Mouse (Mus musculus): ENCODE results near the gene Terb1.

DNA sequence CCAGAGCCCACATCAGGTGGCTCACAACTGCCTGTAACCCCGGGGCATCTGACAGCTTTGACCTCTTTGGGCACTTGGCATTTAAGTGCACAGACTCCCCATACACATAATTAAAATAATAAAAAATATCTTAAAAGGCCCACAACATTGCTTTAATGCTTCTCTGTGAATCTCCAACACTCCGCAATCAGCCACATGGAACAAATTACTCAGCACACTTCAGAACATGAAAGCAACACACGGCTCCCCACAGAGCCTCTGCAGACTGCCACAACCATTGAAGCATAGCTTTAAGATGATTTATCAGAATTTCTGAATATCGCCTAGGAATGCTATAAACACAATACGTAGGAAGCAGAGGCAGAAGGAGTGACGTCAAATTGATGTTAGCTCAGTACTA, 93.7 kb downstream of the Terb1 start:
- TF ChIP-seq CTCF (IDR thresholded peaks at IDR 0.05; ENCODE audit: low read depth, low read length) = no peak
- TF ChIP-seq TAL1 (conservative IDR thresholded peaks at IDR 0.05; ENCODE audit: low read depth, low read length) = no peak
- no peak for TF ChIP-seq GATA1 (IDR thresholded peaks at IDR 0.05; ENCODE audit: borderline replicate concordance, low read length)
- no peak for TF ChIP-seq GATA2 (IDR thresholded peaks at IDR 0.05; ENCODE audit: borderline replicate concordance, low read depth, low read length)
- no peak for TF ChIP-seq POLR2AphosphoS5 (IDR thresholded peaks at IDR 0.05; ENCODE audit: insufficient replicate concordance, low read depth, low read length)
